Mouse (Mus musculus) C2C12 (cell line): ENCODE data around the gene Vps35l. TPM values are rescaled to one million over a fixed set of nuclear protein-coding genes. Genes with fewer than 3 reads are reported as not detected.

Source experiments
- H3K27me3 ChIP-seq: one replicate; pipeline ENCODE4 v1.6.1; 2011; ENCODE audit not compliant: control insufficient read depth, insufficient read depth, insufficient read length
- H3K36me3 ChIP-seq: one replicate; pipeline ENCODE4 v1.6.1; 2011; ENCODE audit not compliant: control insufficient read depth, insufficient read depth
- H3K4me3 ChIP-seq: one replicate; pipeline ENCODE4 v1.5.1; 2011; ENCODE audit warnings: mild to moderate bottlenecking, control low read depth; ENCODE audit not compliant: poor library complexity, insufficient read depth, severe bottlenecking
- H3K79me2 ChIP-seq: one replicate; pipeline ENCODE4 v1.6.1; 2011; ENCODE audit not compliant: control insufficient read depth, insufficient read depth
- H3K79me3 ChIP-seq: one replicate; pipeline ENCODE4 v1.6.1; 2011; ENCODE audit warnings: low read depth, control low read depth
- H3ac ChIP-seq: one replicate; pipeline ENCODE3; 2011; ENCODE audit warnings: low read depth; ENCODE audit not compliant: control insufficient read depth, insufficient read length
- CEBPB ChIP-seq: IDR thresholded peaks from one replicate; pipeline ENCODE4 v1.6.1; 2011; ENCODE audit warnings: low read depth, mild to moderate bottlenecking, control low read depth, moderate library complexity
- CTCF ChIP-seq: IDR thresholded peaks from one replicate; pipeline ENCODE4 v1.5.1; 2011; ENCODE audit not compliant: control insufficient read depth, insufficient read depth, insufficient read length
- FOSL1 ChIP-seq: IDR thresholded peaks from one replicate; pipeline ENCODE4 v1.8.0; 2011; ENCODE audit warnings: mild to moderate bottlenecking, low read length; ENCODE audit not compliant: poor library complexity, insufficient read depth, severe bottlenecking
- MAX ChIP-seq: IDR thresholded peaks from one replicate; pipeline ENCODE4 v1.6.1; 2011; ENCODE audit warnings: mild to moderate bottlenecking, control low read depth
- MYOD1 ChIP-seq: IDR thresholded peaks from one replicate; pipeline ENCODE4 v1.6.1; 2011; ENCODE audit warnings: low read depth; ENCODE audit not compliant: control insufficient read depth, insufficient read length
- MYOG ChIP-seq: IDR thresholded peaks from one replicate; pipeline ENCODE4 v1.6.1; 2011; ENCODE audit not compliant: control insufficient read depth, insufficient read length; ENCODE audit errors: extremely low read depth
- USF1 ChIP-seq: IDR thresholded peaks from one replicate; pipeline ENCODE4 v1.6.1; 2011; ENCODE audit warnings: low read depth, mild to moderate bottlenecking, control low read depth, moderate library complexity
- polyA plus RNA-seq: library from polyadenylated mRNA; unstranded; fragments of >200 nt; fragmentation: generic; extraction: Trizol; gene quantifications from one replicate; pipeline ENCODE4 v1.2.1, GENCODE M21; 2012; ENCODE audit warnings: missing spikeins

The Vps35l gene
- polyA plus RNA-seq, 1 experiment, result 39.6 TPM

- no peaks in the 10 kb centered on the region for H3K36me3 ChIP-seq
- no peaks in the 10 kb centered on the region for H3K27me3 ChIP-seq
- H3K4me3 ChIP-seq, result no peak overlapping the region
- peaks cover 7% of the 10 kb centered on the region for H3K79me3 ChIP-seq
- no peak for TF ChIP-seq MYOD1
- no peak for TF ChIP-seq FOSL1
- TF ChIP-seq MYOG, result no peak
- no peak for TF ChIP-seq USF1
- no peak overlapping the region for H3ac ChIP-seq
- peaks cover 24% of the 10 kb centered on the region for H3K79me2 ChIP-seq
Observed at GRCm38 (mm10) chr7:118708002-118708401, 32.0 kb upstream of the Vps35l start.

GRCm38 (mm10) chr7:118710776-118711175 lies 29.2 kb upstream of the Vps35l start:
- Histone ChIP-seq H3K36me3 (peaks cover 11% of the 10 kb centered on the region), H3K27me3 (no peaks in the 10 kb centered on the region), H3K79me2 (peaks cover 10% of the 10 kb centered on the region), H3K79me3 (peaks cover 3% of the 10 kb centered on the region), H3ac (no peak overlapping the region), H3K4me3 (no peak overlapping the region)
- TF ChIP-seq MAX, result no peak
- TF ChIP-seq MYOD1, result no peak
- TF ChIP-seq FOSL1, result no peak
- no peak for TF ChIP-seq USF1
- no peak for TF ChIP-seq CEBPB
- no peak for TF ChIP-seq CTCF
- no peak for TF ChIP-seq MYOG

GRCm38 (mm10) chr7:118712228-118713173 lies 27.5 kb upstream of the Vps35l start, which contains the start of gene Ccp110:
Gene Ccp110, plus strand, starts transcription at chr7:118712552.
- Histone ChIP-seq H3K79me2 (peaks cover 10% of the 10 kb centered on the region), H3K4me3 (peak within 1 kb of the TSS; percentile 68), H3K79me3 (peaks cover 3% of the 10 kb centered on the region), H3K36me3 (peaks cover 19% of the 10 kb centered on the region), H3ac (peak within 1 kb of the TSS; percentile 89), H3K27me3 (no peaks in the 10 kb centered on the region)
- peak; percentile 90 for TF ChIP-seq CEBPB
- no peak for TF ChIP-seq MYOG
- TF ChIP-seq MYOD1, result no peak
- no peak for TF ChIP-seq CTCF

- Histone ChIP-seq H3K36me3 (peaks cover 29% of the 10 kb centered on the region), H3K79me3 (peaks cover 3% of the 10 kb centered on the region), H3K27me3 (no peaks in the 10 kb centered on the region), H3K4me3 (no peak overlapping the region), H3K79me2 (peaks cover 10% of the 10 kb centered on the region), H3ac (no peak overlapping the region)
- TF ChIP-seq CEBPB, result no peak
- TF ChIP-seq MYOG, result no peak
- TF ChIP-seq CTCF, result no peak
- no peak for TF ChIP-seq USF1
- TF ChIP-seq MYOD1, result no peak
- no peak for TF ChIP-seq MAX
- no peak for TF ChIP-seq FOSL1
Observed at GRCm38 (mm10) chr7:118714873-118715272, 25.2 kb upstream of the Vps35l start.

GRCm38 (mm10) chr7:118718066-118718465 lies 22.0 kb upstream of the Vps35l start:
- Histone ChIP-seq H3K4me3 (no peak overlapping the region), H3K79me3 (peaks cover under 1% of the 10 kb centered on the region), H3K27me3 (no peaks in the 10 kb centered on the region), H3ac (no peak overlapping the region), H3K36me3 (peaks cover 44% of the 10 kb centered on the region), H3K79me2 (peaks cover 7% of the 10 kb centered on the region)
- no peak for TF ChIP-seq CEBPB
- no peak for TF ChIP-seq FOSL1
- TF ChIP-seq MAX, result no peak
- no peak for TF ChIP-seq MYOG
- no peak for TF ChIP-seq MYOD1
- no peak for TF ChIP-seq CTCF
- TF ChIP-seq USF1, result no peak

- no peaks in the 10 kb centered on the region for H3K27me3 ChIP-seq
Observed at GRCm38 (mm10) chr7:118723927-118724326, 16.1 kb upstream of the Vps35l start.

More at GRCm38 (mm10) chr7:118723927-118724326, 16.1 kb upstream of the Vps35l start:
- Histone ChIP-seq H3K79me3 (no peaks in the 10 kb centered on the region), H3K36me3 (peaks cover 25% of the 10 kb centered on the region), H3K4me3 (no peak overlapping the region), H3ac (no peak overlapping the region), H3K79me2 (no peaks in the 10 kb centered on the region)
- TF ChIP-seq MAX, result no peak
- TF ChIP-seq MYOD1, result no peak
- no peak for TF ChIP-seq USF1
- TF ChIP-seq CTCF, result no peak
- TF ChIP-seq FOSL1, result no peak
- no peak for TF ChIP-seq MYOG
- TF ChIP-seq CEBPB, result no peak
